Mouse (Mus musculus) T-cell, adult 2 months (primary cell): Measurements from ENCODE around the gene St8sia6.
"Not testable (repeated sequence)": the region's sequence is repeated elsewhere in the genome, so short reads cannot be mapped to it uniquely, and the experiment has no call there.

ENCODE experiments used
- DNase-seq: peaks from one replicate; pipeline ENCODE4 v3.0.0; 2022; ENCODE audit warnings: low spot score

St8sia6 gene

GRCm38 (mm10) chr2:13630136-13630832 is 163.6 kb downstream of the St8sia6 start:
- DNase-seq: no peak

- DNase-seq: not testable (repeated sequence)
These were observed 190.2 kb downstream of the St8sia6 start for GRCm38 (mm10) chr2:13603636-13604035.

- no peak for DNase-seq
These were observed 190.8 kb downstream of the St8sia6 start for GRCm38 (mm10) chr2:13603093-13603492.
